Mouse (Mus musculus) CH12F3 (cell line): Measurements from ENCODE around the gene Gm20820.
"Not testable (repeated sequence)": the region's sequence is repeated elsewhere in the genome, so short reads cannot be mapped to it uniquely, and the experiment has no call there.

Source experiments
- in situ Hi-C: fragments of 300-500 bp; cut with MboI; formaldehyde crosslinking; loops from 2 replicates; pipeline ENCODE4 v1.14.3; 2020; ENCODE audit warnings: low sequenced_read_pairs

Gene Gm20820

GRCm38 (mm10) chrY:86061472-86061871 lies at the start of gene Gm20820:
Gene Gm20820 (plus strand): TSS chrY:86061772.
- in situ Hi-C loops = not testable (repeated sequence)
